Mouse (Mus musculus) megakaryocyte-erythroid progenitor cell, adult 5 weeks (primary cell): ENCODE data around the gene Cntnap5b. TPM values are rescaled to one million over a fixed set of nuclear protein-coding genes. Genes with fewer than 3 reads are reported as not detected.

Experiments used
- polyA plus RNA-seq: library from polyadenylated mRNA; stranded (reverse); fragments of >175 nt; gene quantifications from 2 replicates; pipeline ENCODE4 v1.2.3, GENCODE M21; 2012

Gene Cntnap5b
- not detected in 2 replicates for polyA plus RNA-seq

GRCm38 (mm10) chr1:99772614-99773013, at the start of gene Cntnap5b:
Gene Cntnap5b (plus strand): TSS chr1:99772765.

